Mouse (Mus musculus): ENCODE data around the gene Ksr2. TPM values are rescaled to one million over a fixed set of nuclear protein-coding genes. Genes with fewer than 3 reads are reported as not detected.
"Not testable (repeated sequence)": the region's sequence is repeated elsewhere in the genome, so short reads cannot be mapped to it uniquely, and the experiment has no call there.

Ksr2 gene
- total RNA-seq, 2 experiments from 2014 or later, result 34.1 to 35.9 TPM

GRCm38 (mm10) chr5:117404671-117405070, 9.1 kb upstream of the Ksr2 start:
- DNase-seq (ENCODE audit: low spot score in 2 of 2), result not testable (repeated sequence)

- no peak for DNase-seq (ENCODE audit: low spot score in 2 of 2)
Observed at GRCm38 (mm10) chr5:117408216-117408615, 5.6 kb upstream of the Ksr2 start.

GRCm38 (mm10) chr5:117409369-117409768, 4.4 kb upstream of the Ksr2 start:
- no peak for DNase-seq (ENCODE audit: low spot score in 2 of 2)

GRCm38 (mm10) chr5:117414611-117415010, 811 bp downstream of the Ksr2 start:
- DNase-seq (ENCODE audit: low spot score in 2 of 2), result peak in 1 of 2 experiments; percentile 39

GRCm38 (mm10) chr5:117415011-117415912, 1.5 kb downstream of the Ksr2 start:
- DNase-seq (ENCODE audit: low spot score in 2 of 2), result peak in 1 of 2 experiments; percentile 29

- no peak for DNase-seq (ENCODE audit: low spot score in 2 of 2)
Observed at GRCm38 (mm10) chr5:117417442-117417841, 3.6 kb downstream of the Ksr2 start.

- not testable (repeated sequence) for DNase-seq (ENCODE audit: low spot score in 2 of 2)
Observed at GRCm38 (mm10) chr5:117433501-117433900, 19.7 kb downstream of the Ksr2 start.

GRCm38 (mm10) chr5:117440261-117440660, 26.5 kb downstream of the Ksr2 start:
- DNase-seq (ENCODE audit: low spot score in 2 of 2), result no peak

- DNase-seq (ENCODE audit: low spot score in 2 of 2), result no peak
Observed at GRCm38 (mm10) chr5:117441242-117441842, 27.5 kb downstream of the Ksr2 start.

GRCm38 (mm10) chr5:117442157-117442765, 28.5 kb downstream of the Ksr2 start:
- no peak for DNase-seq (ENCODE audit: low spot score in 2 of 2)

- DNase-seq (ENCODE audit: low spot score in 2 of 2), result no peak
Observed at GRCm38 (mm10) chr5:117443141-117443540, 29.3 kb downstream of the Ksr2 start.

GRCm38 (mm10) chr5:117443902-117444301, 30.1 kb downstream of the Ksr2 start:
- peak; percentile 74 to 79 for DNase-seq (ENCODE audit: low spot score in 2 of 2)

- DNase-seq (ENCODE audit: low spot score in 2 of 2), result no peak
Observed at GRCm38 (mm10) chr5:117447698-117448097, 33.9 kb downstream of the Ksr2 start.

- DNase-seq (ENCODE audit: low spot score in 2 of 2), result no peak
Observed at GRCm38 (mm10) chr5:117452013-117452412, 38.2 kb downstream of the Ksr2 start.

GRCm38 (mm10) chr5:117455546-117455945, 41.7 kb downstream of the Ksr2 start:
- no peak for DNase-seq (ENCODE audit: low spot score in 2 of 2)

GRCm38 (mm10) chr5:117457121-117457520, 43.3 kb downstream of the Ksr2 start:
- no peak for DNase-seq (ENCODE audit: low spot score in 2 of 2)

GRCm38 (mm10) chr5:117457583-117457982, 43.8 kb downstream of the Ksr2 start:
- no peak for DNase-seq (ENCODE audit: low spot score in 2 of 2)

GRCm38 (mm10) chr5:117458899-117459298, 45.1 kb downstream of the Ksr2 start:
- DNase-seq (ENCODE audit: low spot score in 2 of 2), result no peak

GRCm38 (mm10) chr5:117460261-117460660, 46.5 kb downstream of the Ksr2 start:
- no peak for DNase-seq (ENCODE audit: low spot score in 2 of 2)

GRCm38 (mm10) chr5:117467052-117467451, 53.3 kb downstream of the Ksr2 start:
- DNase-seq (ENCODE audit: low spot score in 2 of 2), result no peak

- DNase-seq (ENCODE audit: low spot score in 2 of 2), result no peak
Observed at GRCm38 (mm10) chr5:117468961-117469360, 55.2 kb downstream of the Ksr2 start.

GRCm38 (mm10) chr5:117469572-117469971, 55.8 kb downstream of the Ksr2 start:
- DNase-seq (ENCODE audit: low spot score in 2 of 2), result no peak

Data from layer of hippocampus, adult 18-20 months (tissue).